Mouse (Mus musculus) layer of hippocampus, postnatal 10 days (tissue): ENCODE results near the gene Cish. TPM values are rescaled to one million over a fixed set of nuclear protein-coding genes. Genes with fewer than 3 reads are reported as not detected.

Source experiments
- DNase-seq, 2 experiments: peaks; one replicate each; pipeline ENCODE4 v3.0.0; 2021; ENCODE audit warnings: low spot score in 2 of 2
- long read RNA-seq: library from polyadenylated mRNA; stranded (forward); transcript quantifications from one replicate; pipeline ENCODE4 v2.0.0, GENCODE M21; 2023
- total RNA-seq, 2 experiments: library from RNA; stranded (reverse); gene quantifications; 2 replicates each; pipeline ENCODE4 v1.2.3; 2021

The Cish gene
- total RNA-seq = 10 to 100 TPM in 1 of 2 experiments, 1 to 10 TPM in 1; 5.9 to 10.0 TPM
- long read RNA-seq, partial matches to known transcripts = 0 of 1 reads
- long read RNA-seq, other reads (novel, unspliced or antisense) = 1 of 1 reads

- DNase-seq = no peak
Measured at GRCm38 (mm10) chr9:107296016-107296040, at the start of gene Cish. Cish (plus strand) TSS chr9:107296026.

DNA sequence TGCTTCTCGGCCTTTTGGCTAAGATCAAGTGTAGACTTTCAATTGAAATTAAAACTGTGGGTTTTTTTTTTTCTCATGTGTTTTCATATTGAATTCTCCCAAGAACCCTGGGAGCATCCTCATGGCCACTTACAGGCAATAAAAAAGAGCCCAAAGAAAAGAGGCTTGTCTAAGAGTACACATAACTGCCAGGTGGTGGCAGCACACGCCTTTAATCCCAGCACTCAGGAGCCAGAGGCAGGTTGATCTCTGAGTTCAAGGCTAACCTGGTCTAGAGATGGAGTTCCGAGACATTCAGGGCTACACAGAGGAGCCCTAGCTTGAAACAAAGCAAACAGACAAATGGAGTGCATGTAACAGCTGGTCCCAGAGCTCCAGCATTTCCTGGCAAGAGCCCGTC lies 49.7 kb upstream of the Cish start:
- DNase-seq = no peak

GRCm38 (mm10) chr9:107249154-107249553 lies 46.7 kb upstream of the Cish start:
- DNase-seq = no peak

DNA sequence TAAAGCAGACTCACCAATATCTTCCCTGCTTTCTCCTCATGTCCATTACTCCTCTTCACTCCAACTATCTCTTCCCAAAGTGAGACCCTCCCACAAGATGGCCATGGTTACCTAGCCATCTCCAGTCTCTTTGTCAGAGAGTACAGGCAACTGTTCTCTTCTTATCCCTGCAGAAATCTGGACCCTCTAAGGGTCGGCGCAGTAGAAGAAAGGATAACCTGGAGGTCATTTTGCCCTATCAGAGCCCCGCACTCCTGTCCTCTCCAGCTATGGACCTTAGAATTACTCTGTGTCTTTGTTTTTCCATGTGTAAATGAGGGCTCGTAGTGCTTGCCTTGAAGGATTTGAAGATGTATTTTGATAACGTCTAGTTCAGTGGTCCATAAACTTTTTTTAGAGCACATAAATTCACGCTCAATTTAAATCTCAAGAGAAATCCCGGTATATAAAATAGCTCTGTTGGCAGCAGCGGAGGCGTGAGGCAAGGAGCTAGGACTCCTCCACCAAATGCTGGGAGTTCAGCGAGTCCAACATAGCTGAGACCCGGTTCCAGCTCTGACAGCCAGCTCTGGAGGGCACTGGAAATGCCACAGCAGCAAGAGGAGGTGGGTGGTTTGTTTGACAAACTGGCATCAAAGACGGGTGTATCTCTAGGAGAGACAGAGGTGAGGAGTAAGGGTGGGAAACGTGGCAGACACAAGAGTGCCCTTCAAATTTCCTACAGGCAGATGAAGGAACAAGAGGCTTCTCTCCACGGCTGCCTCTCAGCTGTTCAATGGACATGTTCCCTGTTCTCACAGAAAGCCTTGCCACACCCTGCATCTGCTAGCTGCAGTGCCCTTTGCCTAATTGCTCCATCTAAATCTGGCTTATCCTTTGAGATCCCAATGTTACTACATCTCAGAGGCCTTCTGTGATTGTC lies 45.1 kb upstream of the Cish start:
- no peak for DNase-seq

GRCm38 (mm10) chr9:107252164-107252563 lies 43.7 kb upstream of the Cish start:
- DNase-seq = peak in 1 of 2 experiments; percentile 53

DNA sequence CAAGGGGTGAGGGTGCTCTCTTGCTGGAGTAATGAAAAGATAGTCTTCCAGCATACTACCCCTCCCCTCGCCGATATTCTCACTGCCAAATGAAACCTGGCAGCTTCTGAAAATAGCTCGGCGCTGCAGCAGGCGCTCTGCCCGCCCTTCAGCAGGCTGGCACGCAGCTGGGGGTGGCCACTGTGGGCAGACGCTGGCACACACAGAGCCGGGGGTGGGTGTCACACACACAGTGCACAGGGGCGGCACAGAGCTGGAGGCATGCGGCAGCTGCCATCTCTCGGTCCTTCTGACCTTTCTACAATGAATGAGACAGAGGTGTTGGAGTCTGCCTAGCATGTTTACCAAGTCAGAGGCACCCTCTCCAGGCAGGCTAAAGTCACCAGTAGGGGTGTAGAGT lies 41.4 kb upstream of the Cish start:
- peak; percentile 73 to 81 for DNase-seq

GRCm38 (mm10) chr9:107254925-107255324 lies 40.9 kb upstream of the Cish start:
- DNase-seq = peak in 1 of 2 experiments; percentile 15

DNA sequence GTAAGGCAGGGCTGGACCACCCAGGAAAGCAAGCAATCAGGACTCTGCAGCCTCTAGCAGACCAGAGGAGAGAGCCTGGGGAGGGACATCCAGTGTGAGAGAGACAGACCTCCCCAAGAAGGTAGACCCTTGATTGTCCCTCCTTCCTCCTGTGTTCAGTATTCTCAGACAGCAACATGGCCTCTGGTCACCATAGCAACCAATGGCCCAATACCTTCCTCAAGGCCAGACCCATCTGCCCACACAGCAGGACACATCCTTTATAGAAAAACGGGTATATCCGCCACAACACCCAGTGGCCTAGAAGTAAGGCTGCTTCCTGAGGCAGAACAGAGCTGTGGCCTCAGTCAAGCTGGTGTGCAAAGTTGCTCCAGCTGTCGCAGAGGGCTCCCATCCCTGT lies 40.2 kb upstream of the Cish start:
- peak in 1 of 2 experiments; percentile 10 for DNase-seq

DNA sequence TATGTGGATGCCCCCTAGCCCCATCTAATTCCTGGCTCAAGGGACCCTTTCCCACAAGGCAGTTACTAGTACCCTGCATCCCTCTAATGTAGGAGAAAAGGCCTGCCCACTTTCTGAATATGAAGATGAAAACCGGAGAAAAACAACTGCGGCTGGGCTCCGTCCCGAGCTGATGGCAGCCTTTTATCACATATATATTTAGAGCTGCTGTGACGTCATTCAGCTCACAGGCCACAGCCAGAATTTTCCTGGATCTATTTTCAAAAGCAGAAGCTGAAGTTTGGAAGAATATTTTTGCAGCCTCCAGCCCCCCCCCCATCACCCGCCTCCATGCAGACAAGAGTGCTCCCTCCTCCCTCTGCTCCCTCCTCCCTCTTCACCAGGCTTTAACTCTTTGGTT lies 36.3 kb upstream of the Cish start:
- DNase-seq = peak in 1 of 2 experiments; percentile 17

DNA sequence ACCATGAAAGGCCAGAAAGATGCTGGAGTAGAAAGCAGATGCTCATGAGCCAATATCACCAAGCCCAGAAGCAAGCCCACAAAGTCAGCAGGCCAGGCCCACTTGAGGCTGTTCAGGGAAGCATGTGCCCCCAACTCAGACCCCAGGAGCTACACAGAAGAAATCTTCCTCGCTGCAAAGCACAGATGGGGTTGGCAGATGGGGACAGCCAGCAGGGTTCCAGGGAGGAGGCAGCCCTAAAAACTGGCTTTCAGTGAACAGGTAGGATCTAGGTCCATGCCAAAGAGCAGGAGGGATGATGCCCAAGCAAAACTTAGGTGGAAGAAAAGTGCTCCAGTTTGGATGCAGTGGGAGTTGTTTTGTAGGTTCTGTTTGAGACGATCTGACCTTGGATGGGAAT lies 35.4 kb upstream of the Cish start:
- DNase-seq = peak in 1 of 2 experiments; percentile 20

DNA sequence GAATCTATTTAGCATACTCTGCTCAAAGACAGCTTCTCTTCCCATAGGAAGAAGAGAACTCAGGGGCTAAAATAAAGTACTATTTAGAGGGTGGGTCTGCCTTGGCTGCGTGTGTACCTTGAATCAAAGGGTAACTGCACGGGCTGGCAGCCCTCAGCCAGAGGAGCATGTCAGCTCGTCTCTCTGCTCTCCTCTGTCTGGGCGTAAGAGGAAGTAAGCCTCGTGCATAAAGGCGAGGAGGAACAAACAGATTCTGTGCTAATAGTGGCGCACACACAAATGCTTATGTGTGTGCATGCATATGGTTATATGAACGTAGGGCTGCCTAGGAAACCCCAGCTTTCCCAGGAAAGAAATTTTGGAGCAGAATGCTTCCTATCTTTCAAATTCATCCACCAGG lies 35.0 kb upstream of the Cish start:
- DNase-seq = peak in 1 of 2 experiments; percentile 24

DNA sequence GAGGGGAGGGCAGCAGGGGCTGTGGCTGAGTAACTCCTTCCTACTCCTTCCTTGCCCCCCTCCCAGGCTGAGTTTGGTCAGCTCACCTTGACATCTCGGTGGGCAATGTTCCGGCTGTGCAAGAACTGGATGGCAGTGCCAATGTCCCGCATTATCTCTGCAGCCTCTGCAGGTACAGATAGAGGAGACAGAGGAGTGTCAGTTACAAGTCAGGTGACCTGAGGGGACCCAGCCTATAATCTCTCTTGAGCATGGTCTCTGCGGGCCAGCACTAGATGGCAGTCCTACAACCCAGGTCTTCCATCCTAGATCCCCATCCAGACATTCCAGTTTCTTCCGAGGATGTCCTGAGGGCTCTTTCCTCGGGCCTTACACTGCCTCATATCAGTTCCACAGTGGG lies 34.0 kb upstream of the Cish start:
- DNase-seq = peak in 1 of 2 experiments; percentile 8

DNA sequence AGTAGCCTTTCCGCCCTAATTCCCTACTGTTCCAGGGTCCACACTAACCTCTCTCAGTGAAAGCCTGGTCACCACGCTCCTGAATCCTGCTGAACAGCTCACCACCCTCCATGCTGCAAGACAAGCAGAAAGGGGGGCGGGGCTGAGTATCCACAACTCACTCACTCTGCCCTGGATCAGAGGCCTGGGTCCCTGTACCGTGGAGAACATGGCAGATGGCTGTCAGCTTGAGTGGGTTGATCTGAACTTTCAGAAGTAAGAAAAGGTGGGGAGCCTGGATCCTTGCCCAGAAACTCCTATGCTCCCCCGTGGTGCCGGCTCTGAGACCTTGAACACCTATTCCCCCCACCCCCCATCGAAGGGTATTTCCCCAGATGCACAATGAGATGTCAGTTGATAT lies 33.5 kb upstream of the Cish start:
- peak in 1 of 2 experiments; percentile 9 for DNase-seq

DNA sequence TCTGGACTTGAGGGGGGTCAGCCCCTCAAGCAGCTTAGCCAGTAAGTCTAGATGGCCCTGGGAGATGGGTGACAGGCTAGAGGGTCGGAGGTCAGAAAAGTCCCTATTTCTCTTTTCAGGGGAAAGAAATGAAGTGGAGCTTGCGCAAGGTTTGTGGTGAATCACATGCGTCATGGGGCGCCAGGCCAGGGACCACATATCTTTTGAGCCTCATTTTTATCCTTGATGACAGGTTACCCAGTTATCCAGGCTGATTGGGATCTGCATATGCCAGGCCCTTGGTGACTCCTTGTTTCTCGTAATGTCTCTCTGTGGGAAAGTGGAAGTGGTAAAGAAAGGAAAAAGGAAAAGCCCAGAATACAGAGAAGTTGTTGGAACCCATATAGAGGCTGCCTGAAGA lies 31.9 kb upstream of the Cish start:
- no peak for DNase-seq

DNA sequence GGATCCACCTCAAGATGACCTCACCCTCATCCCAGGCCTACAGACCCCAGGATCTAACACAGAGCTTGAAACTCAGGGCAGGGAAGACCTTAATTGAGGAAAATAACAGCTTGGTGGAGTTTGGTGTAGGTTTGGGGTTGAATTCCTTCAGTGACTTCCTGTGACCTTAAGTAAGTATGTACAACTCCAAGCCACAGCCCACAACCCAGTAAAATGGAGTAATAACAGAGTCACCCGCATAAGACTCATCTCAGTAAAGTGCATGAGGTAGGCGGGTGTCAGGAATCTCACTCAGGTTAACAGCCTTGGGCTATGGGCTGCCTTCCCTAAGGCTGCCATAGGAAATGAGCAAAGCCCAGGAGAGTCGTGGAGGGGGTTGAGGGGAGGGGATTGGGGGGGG lies 31.1 kb upstream of the Cish start:
- no peak for DNase-seq

- DNase-seq = no peak
Measured at GRCm38 (mm10) chr9:107267028-107267427, 28.8 kb upstream of the Cish start.

DNA sequence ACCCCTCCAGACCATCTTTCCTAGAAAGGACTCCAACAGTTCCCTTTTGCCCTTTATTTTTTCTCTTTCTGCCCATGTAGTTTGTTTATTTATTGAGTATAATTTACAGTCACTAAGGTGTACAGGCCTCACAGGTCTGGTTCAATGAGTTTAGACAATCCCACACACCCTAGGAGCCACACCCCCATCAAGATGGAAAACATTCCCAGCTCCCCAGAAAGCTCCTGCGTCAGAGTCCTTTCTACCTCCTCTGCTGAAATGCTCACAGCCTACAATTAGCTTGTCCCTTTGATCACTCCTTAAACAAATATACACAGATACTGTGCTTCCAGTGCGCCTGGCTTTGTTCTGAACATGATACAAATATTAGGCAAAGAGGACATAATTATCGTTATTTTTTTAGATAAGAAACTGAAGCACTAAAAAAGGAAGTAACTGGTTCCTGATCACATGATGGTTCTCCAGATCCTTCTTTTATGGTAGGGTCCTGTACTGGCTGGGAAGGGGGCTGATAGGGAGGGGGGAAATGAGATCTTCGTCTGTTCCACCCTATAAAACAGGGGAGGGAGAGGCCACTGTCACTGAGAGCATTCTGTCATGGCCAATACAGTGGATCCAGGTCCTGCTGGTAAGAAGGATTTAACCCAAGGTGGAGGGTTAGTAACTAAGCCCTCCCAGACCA lies 28.0 kb upstream of the Cish start:
- DNase-seq = no peak

DNA sequence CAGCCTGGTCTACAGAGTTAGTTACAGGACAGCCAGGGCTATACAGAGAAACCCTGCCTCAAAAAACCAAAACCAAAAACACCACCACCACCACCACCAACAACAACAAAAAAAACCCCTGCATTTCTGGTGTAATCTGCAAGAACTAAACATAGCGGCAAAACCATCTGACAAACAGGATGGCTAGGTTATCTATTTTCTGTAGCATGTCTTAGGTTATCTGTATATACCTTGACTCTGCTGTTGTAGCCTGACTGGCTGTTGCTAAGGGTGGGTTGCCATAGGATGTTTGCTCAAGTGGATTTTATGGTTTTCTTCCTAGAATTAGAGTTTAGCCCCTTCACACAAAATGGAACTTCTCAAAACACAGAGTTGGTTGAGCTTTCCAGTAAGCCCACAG lies 26.1 kb upstream of the Cish start:
- no peak for DNase-seq

- DNase-seq = no peak
Measured at GRCm38 (mm10) chr9:107271177-107271938, 24.5 kb upstream of the Cish start.

DNA sequence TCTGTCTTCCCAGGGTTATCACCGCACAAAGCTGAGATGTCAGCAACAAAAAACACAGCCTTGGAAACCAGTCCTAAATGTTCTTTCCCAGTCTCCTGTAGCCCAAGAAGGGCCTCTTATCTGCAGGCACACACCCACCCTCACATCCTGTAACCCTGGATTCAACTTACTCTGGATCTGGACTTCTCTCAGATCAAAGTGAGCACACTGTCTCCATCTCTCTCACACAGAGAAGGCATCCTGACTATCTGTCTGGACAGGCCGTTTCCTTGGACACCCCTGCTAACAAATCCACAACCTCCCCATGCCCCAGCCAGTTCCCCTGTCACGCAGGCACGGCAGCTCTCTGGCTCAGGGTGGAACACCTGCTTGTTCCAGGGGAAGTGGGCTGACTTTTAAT lies 23.5 kb upstream of the Cish start:
- no peak for DNase-seq

- no peak for DNase-seq
Measured at GRCm38 (mm10) chr9:107273184-107273583, 22.6 kb upstream of the Cish start.

- DNase-seq = no peak
Measured at GRCm38 (mm10) chr9:107274751-107275150, 21.1 kb upstream of the Cish start.
